Mouse (Mus musculus) heart, adult 8-10 months (tissue): ENCODE data around the gene Cyp26b1. TPM values are rescaled to one million over a fixed set of nuclear protein-coding genes. Genes with fewer than 3 reads are reported as not detected.
"Not testable (repeated sequence)": the region's sequence is repeated elsewhere in the genome, so short reads cannot be mapped to it uniquely, and the experiment has no call there.

ENCODE experiments used
- DNase-seq: peaks from one replicate; pipeline ENCODE4 v3.0.0; 2022; ENCODE audit warnings: low spot score
- total RNA-seq, 4 experiments: library from RNA; stranded (reverse); gene quantifications; 2 replicates each; pipeline ENCODE4 v1.2.4; 2022

Gene Cyp26b1
- total RNA-seq = 10 to 100 TPM in 3 of 4 experiments, 1 to 10 TPM in 1; 3.0 to 20.4 (median 14.1) TPM

DNA sequence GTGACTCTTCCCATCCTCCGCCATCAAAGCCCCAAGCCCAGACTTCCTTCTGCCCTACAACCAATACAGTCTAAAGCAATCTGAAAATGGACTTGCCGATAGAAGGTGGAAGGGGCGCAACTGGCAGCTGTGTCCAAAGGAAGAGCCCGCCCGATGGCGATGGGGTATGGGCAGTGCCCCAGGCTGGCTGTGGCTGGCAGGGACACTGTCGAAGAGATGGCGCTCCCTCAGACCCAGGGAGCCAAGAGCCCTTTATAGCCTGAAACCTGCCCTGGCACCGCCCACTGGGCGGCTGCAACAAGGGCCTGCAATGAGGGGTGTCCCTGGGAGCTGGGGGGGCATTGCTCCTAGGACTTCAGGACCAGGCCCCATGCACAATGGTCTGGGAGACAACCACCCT, at the start of gene Cyp26b1:
Cyp26b1 (minus strand) TSS at position 216 of the 400 bp plus-strand sequence.
- no peak for DNase-seq

DNA sequence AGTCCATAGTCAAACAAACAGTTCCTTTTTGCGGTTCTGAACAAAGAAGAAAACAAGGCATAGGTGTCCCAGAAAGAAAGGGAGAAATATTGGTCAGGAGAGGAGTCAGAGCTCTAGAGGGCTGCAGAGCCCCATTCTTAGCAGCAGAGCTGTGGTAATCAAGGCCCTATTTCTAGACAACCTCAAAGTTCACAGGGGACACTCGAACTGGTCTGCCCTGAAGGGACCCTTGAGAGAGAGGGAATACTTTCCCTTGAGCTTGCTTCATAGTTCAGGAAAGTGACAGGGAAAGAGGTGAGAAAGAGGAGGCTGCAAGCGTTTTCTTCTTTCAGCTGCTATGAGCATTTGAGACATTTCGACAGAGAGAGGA, 47.3 kb upstream of the Cyp26b1 start:
- DNase-seq = no peak

DNA sequence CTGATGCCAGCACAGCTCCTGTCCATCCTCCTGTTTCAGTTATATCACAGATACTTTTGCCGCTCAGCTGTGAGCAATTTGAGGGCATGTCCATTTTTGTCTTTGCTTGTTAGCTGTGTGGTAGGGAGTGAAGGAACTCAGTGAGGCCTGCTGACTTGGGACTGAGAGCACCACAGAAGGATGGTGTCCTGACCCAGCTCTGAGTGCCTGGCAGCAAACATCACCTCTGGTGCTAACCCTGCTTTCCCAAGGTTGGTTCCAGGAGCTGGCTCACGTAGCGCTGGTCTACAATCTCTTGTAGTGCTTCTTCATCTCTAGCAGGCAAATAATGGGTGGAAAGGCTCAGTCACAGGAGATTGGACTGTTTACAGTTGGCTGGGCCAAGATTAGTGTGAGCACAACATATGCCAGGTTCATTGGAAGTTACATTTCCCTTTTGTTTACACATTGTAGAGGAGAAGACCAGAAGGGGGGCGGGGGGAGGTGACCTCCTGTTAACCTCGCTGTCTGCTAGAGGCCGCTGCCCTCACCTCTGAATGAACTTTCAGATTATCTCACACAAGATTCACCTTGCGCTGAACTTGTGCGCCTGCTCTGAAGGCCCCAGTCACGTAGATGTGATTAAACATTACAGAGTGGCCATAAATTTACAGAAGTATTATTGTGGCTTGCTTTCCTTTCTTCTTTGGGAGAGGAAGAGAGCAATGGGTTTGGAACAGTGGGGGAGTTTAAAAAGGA, 46.8 kb upstream of the Cyp26b1 start:
- DNase-seq = peak; percentile 63

DNA sequence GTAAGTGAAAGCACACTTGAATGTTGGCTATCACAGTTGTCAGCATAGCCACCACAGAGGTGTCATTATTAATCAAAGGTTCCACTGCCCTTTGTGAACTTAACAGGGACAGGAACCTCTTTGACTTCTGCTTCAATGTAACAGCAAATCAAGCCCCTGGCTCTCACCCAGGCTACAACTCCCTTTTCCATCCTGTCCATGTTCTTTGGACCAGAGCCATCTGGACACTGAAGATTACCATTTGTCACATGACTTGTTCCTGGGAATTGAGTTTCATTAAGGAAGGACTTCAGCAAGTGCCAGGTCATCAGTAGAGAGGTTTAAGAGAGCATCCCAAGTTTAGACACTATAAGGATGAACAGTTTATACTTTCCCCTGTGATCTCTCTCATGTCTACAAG, 44.5 kb upstream of the Cyp26b1 start:
- peak; percentile 88 for DNase-seq

DNA sequence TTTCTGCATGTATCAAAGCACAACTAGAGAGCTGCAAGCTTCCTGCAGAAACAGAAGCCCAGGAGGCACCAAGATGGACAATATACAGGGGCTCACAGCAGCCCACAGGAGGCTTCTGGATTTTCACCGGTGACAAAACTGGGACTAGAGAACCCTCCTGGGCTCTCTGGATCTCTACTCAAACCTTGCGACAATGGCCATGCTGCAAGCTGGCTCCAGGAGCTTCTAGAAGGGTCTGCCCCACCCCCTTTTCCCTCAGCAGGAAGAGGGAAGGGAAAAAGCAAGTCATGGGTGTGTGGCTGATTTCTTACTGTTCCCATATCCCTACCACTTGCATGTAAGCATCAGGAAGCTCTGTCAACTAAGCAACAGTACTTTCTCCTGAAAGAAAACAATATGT, 37.9 kb upstream of the Cyp26b1 start:
- peak; percentile 57 for DNase-seq

DNA sequence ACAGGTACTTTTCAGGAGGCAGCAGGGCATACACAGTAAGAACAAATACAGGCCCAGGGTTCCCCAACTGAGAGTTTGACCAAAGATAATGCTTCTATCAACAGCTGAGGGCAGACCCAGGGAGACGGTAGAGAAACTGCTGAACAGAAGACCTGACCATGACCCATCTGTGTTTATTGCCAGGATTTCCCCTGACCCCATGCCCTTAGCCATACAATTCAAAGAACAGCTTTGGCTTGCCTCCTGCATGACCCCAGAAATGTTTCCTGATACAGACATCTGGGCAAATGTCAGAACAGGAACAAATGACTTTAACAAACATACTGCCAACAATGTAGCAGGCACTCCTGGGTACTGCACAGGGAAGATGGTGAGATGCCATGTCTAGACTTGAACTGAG, 36.6 kb upstream of the Cyp26b1 start:
- DNase-seq = peak; percentile 33

DNA sequence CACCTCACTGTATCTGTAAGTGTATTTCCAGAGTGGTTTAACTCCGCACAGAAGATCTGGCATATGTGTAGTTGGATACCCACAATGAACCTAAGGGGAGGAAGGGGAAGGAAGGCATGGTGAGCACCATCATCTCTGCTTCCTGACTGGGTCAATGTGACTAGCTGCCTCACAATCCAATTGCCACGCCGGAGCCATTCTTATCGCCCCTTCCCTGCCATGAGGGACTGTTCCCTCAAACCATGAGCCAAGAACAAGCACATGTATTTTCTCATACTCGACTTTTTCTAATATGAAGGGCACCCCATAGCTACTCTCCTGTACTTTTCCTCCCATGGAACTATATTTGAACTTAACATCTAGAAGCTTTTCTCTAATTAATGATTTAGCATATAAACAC, 35.1 kb upstream of the Cyp26b1 start:
- no peak for DNase-seq

DNA sequence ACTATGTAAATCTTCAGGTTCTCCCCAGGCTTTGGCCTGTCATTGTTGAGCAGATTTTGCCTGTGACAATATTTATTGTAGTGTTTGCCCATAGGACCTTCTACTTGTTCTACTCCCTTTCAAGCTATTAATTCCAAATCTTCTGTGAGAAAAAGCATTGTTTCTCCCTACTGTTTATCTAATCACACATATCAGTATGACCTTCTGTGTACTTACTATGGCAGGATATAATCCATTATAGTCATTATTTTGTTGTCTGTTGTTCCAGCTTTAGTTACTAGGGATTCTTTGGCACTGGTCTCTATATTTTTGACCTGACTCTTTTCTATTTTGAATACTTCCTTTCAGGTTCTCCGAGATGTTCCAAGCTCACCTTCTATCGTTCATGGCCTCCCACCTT, 32.7 kb upstream of the Cyp26b1 start:
- no peak for DNase-seq

DNA sequence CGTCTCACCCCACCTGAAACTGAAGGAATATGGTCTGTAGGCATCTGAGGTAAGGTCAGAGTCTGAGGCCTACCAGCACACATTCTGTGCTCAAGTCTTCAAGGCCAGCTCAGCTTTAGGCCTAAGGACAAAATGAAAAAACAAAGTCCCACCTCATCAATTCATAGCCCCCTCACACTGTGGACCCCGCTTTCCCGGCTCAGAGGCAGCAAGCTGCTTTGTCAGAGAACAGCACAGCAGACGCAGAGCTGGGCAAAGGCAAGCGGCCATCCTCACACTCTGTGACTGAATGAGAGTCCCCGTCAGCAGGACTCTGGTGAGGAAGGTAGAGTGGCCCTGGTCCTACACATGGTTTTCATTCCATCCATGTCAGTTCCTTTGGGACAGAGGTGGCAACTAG, 25.5 kb upstream of the Cyp26b1 start:
- no peak for DNase-seq

DNA sequence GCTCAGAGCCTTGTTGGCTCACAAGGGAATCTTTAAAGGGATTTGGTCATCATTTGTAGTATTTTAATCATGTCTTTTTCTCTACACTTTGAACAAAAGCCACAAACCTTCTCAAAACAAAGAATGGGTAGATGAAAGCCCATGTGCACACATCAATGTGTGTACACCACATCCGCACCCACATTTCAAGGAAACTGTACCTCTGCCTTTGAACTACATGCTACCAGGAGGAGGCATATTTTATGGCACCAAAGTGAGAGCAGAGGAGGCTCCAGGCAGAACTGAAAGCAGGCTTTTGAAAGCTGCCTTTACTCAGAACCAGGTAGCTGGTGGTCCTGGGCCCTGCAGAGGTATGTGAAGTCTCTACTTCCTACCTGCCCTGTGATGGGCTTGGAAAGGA, 23.3 kb upstream of the Cyp26b1 start:
- DNase-seq = no peak

DNA sequence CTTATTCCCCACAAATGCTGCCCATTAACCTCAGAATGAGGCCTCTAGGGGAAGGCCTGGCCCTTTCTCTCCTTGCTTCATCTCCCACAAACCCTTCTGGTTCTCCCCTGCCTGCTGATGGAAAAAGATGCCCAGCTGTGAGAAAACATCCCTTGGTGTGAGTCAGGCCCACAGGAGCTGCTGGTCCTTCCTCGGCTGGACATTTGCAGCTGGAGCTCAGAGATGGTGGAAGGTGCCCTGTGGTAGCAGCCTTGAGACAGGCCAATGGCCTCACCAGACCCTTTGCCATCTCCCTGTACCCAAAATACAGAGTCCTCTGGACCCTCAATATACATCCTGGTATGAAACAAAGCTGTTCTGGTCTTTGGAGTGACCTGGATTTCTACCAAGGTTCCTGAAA, 22.9 kb upstream of the Cyp26b1 start:
- DNase-seq = no peak

DNA sequence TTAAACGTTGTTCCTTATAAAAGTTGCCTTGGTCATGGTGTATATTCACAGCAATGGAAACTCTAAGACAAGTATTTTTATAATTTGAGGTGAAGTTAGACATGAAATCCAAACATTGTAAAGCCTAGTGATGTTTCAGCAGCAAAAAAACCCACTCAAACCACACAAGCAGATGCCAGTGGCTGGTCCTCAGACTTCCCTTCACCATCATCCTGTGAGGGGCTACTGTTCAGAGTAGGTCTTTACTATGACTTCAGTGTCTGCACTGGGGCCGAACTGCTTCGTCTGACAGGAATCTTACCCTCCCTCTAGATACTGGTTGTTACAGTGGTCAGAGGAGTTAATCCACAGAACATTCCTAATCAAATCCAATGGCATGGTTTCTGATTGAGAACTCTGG, 19.9 kb upstream of the Cyp26b1 start:
- no peak for DNase-seq

DNA sequence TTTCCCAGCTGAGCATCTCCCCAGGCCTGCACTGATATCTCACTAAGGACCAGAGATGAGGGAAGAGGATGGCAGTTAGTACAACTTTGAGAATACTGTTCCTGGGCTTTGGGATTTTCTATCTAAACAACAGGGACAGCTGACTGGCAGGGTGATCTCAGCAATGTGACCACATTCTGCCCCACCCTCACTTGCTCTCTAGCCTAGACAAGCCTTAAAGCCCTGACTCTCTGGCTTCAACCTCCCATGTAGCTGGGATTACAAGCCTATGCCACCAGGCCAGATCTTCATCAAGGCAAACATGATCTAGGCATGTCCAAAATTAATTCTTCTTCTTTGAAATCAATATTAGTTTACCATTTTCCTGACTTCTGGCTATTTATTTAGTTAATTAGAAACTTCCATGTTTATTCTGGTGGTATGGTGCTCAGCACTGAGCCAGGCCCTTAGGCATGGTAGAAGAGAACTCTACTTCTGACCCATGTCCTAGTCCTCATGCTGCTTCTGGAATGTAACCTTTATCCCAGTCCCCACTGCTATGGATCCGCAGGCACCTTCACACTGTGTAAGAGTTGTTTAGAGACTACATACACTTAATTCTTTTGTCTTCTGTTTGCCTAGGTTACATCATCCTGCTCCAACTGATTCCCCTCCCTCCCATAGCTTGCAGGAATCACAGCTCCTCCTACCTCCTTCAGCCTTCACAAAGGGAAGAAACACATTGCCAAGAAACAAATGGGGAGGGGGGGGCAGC, 7.6 kb upstream of the Cyp26b1 start:
- no peak for DNase-seq

DNA sequence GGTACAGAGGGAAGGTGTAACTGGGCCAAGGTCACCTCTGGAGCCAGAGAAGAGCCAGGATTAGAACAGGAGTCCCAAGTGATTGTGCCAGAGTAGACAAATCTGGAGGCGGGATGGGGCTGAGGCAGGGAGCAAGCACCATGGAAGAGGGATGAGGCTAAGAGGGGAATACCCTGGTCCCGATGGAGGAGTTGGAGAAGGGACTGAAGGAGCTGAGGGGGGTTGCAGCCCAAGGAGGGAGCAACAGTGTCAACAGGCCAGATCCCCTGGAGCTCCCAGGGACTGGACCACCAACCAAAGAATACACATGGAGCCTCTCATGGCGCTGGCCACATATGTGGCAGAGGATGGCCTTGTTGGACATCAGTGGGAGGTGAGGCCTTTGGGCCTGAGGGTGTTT, 5.6 kb upstream of the Cyp26b1 start:
- DNase-seq = not testable (repeated sequence)

DNA sequence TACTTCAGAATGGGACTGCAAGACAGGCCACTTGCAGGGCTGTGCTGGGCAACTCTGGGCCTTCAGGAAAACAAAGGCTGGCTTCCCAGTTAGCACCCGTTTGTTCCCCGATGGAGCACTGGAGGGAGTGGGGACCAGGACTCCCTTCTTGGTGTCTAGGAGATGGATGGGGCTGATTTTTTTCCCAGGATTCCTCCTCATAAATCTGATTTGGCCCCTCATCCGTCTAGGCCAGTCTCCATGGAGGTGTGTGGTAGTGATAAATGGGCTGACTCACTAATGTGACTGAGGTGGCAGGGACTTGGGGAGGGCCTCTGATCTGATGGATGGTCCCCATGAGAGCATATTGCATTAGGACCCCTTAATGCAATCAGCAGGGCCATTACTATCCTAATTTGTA, 5.0 kb upstream of the Cyp26b1 start:
- no peak for DNase-seq

DNA sequence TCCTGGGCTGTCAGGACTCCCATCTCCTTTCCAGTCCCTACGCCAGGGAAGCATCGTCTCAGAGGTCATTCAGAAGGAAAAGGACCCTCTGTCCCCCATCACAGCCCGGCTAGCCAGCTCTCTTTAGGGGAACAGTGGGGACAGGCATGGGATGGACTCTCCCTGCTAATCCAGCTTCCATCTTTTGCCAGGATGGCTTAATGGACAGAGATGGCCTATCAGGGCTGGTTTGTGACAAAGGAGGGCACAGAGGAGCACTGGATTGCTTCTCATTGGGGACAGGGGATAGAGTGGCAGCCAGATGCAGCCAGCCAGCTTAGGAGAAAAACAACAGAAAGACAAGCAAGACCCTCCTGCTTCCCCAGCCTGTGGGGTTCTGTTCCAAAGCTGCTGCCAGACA, 918 bp upstream of the Cyp26b1 start:
- DNase-seq = no peak

DNA sequence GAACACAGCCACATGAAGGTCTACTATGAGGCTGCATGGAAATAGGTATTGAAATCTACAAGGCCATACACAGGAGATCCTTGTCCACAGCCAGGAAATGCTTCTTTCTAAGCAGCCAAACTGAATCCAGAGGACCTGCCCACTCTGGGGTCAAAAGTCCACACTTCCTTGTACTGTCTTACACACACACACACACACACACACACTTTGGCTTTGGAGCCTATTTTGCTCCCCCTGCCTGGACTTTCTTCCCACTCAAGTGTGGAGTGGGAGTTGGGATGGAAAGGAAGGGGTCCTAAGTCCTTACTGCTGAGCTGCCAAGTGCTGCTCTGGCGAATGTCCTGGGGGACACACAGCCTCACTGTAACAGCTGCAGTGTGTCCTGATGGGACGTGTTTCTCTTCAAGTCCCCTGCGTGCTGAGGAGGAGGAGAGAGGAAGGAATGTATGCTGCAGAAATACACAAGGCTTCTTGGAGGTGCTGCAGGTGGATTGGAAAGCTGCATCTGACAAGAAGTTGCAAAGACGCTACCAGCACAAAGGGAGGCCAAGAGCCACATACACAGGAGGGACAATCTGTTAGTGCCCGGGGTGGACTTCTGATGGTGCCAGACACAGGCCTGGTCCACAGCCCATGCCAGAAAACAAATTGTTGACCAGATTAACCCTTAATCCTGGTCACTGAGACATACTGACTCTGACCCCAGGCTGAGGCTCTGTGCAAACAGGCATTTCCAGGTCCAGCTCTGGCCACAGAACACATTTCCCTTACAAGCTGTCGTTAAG, 2.6 kb downstream of the Cyp26b1 start:
- peak; percentile 36 for DNase-seq

DNA sequence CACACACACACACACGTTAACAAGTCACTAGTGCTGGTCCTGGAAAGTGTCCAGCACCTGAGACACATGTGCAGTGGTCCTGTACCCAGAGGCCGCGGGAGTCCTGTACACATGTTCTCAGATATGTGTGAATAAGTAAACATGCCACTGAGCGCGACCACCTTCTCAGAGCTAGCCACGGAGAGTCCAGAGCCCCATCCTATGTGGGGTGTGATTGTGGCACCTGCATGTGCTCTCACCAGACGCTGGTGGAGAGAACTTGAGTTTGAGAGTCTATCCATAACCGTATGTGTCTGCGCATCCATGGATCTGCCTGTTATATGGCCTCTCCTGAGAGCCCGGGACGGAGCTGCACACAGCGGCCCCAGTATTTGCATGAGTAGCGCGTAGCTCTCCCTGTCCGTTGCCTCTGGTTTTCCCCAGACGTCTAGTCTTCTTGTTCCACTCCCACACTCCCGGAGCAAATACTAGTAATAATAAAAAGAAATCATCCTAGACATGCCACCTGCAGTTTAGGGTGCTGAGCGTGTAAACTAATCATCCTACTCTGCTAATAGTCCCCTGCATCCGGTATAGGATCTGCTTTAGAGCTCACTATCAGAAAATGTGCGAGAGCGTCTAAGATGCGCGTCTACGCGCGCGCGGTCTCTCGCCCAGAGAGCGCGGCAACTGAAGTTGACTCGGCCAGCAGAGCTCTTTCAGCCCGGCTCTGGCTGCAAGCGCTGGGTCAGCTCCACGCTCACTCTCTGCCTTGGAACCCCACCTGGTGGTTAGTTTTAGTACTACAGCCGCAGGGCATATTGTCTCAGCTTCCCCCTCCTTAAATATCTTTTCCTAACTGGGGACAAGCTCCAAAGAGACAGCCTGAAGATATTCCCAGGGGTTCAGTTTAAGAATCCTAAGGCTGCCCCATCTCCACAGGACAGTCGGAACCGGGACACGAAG, 3.7 kb downstream of the Cyp26b1 start:
- peak; percentile 92 for DNase-seq

DNA sequence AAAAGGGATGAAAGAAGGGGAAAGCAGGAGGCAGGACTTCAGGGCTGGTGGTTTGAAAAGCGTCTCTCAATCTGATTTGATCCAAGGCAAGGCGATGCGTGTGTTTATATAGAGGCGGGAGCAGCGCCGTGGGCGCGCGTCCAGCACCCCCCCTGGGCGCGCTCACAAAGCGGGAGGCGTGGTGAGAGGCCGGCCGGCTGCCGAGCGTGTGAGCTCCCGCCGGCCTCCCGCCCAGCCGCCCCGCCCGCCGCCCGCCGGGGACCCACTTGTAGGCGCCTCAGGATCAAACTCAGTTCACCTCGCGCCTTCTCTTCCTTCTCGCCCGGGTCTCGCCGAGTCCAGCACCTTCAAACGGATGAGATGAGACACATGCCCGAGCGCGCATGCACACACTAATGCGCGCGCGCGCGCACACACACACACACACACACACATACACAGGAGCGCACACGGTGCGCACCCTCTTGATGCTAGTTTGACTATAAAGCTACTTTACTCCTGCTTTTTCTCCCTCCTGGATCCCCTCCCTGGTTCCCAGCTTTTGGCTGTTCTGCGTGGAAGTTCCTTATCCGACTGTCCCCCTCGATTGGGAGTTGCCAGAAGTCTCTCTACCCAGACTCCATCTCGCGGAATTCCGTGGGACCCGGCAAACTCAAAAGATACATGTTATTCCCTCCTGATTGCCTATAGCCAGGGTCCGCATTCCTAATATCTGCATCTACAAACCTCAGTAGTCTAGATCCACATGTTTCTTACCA, 4.6 kb downstream of the Cyp26b1 start:
- DNase-seq = peak; percentile 55

DNA sequence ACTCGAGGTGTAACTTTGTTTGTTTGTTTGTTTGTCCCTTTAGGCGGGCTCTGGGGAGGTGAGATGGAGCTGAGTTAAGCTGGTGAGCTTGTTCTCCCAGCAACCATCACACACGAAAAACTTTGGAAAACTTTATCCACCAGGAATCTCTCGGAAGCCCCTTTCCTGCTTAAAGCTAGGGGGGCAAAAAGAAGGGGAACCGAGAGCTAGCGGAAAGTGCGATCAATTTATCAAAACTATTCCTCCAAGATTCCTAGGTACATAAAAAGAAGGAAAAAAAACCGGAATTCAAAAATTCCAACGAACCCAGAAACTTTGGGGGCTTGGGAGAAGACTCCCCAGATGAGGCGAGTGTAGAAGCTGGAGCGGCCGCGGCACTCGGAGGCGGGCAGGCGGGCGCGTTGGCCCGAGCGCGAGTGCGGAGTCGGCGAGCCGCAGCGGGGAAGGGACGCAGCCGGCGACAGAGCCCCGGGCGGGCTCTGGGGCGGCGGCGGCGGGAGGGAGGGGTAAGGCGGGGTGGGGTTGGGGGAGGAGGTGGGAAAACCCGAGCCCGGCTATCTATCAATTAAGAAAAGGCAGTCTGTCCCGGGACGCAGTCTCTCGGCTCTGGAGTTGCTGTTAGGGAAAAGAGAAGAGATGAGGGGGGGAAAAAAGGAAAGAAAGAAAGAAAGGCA, 5.3 kb downstream of the Cyp26b1 start:
- DNase-seq = no peak
